Mouse (Mus musculus) neural tube, postnatal 0 days (tissue): ENCODE results near the gene Olfr871. TPM values are rescaled to one million over a fixed set of nuclear protein-coding genes. Genes with fewer than 3 reads are reported as not detected.

Experiments
- polyA plus RNA-seq: library from polyadenylated mRNA; unstranded; fragments of >200 nt; fragmentation: Nextera tagmentation; extraction: Ambion mirVana; gene quantifications from 2 replicates; pipeline ENCODE4 v1.2.1, GENCODE M21; 2015

Olfr871 gene
- polyA plus RNA-seq = not detected in 2 replicates

GRCm38 (mm10) chr9:20211907-20212306, at the start of gene Olfr871:
TSS of gene Olfr871 (plus strand) at chr9:20212207.

GRCm38 (mm10) chr9:20173957-20174356, 38.0 kb upstream of the Olfr871 start, which contains the start of gene Olfr870:
TSS of gene Olfr870 (minus strand) at chr9:20174057.

GRCm38 (mm10) chr9:20236819-20237218, 24.8 kb downstream of the Olfr871 start, which contains the start of gene Olfr872:
TSS of gene Olfr872 (plus strand) at chr9:20237119.

Other genes with a start within 250 kb of the Olfr871 start
- not detected in 2 replicates for gene Olfr866, start 184.2 kb upstream of the Olfr871 start, polyA plus RNA-seq
- not detected in 2 replicates for gene Olfr867, start 154.6 kb upstream of the Olfr871 start, polyA plus RNA-seq
- gene Olfr868, start 113.6 kb upstream of the Olfr871 start, polyA plus RNA-seq = not detected in 2 replicates
- gene Olfr869, start 83.2 kb upstream of the Olfr871 start, polyA plus RNA-seq = not detected in 2 replicates
- gene Olfr870, start 38.1 kb upstream of the Olfr871 start, polyA plus RNA-seq = not detected in 2 replicates
- not detected in 2 replicates for gene Olfr872, start 24.9 kb downstream of the Olfr871 start, polyA plus RNA-seq
- gene Olfr39, start 70.1 kb downstream of the Olfr871 start, polyA plus RNA-seq = not detected in 2 replicates
- gene Olfr873, start 86.3 kb downstream of the Olfr871 start, polyA plus RNA-seq = not detected in 2 replicates
- not detected in 2 replicates for gene Olfr18, start 123.9 kb downstream of the Olfr871 start, polyA plus RNA-seq
- 50.5 and 58.6 TPM in 2 replicates for gene Zfp560, start 173.0 kb downstream of the Olfr871 start, polyA plus RNA-seq
- gene Zfp26, start 248.0 kb downstream of the Olfr871 start, polyA plus RNA-seq = 6.1 and 8.2 TPM in 2 replicates